Mouse (Mus musculus) ovary, adult 18-20 months (tissue): ENCODE measurements around the gene 4930442H23Rik.
"Not testable (repeated sequence)": the region's sequence is repeated elsewhere in the genome, so short reads cannot be mapped to it uniquely, and the experiment has no call there.

Experiments
- DNase-seq: peaks from one replicate; pipeline ENCODE4 v3.0.0; 2022; ENCODE audit warnings: low spot score, mixed read lengths

The 4930442H23Rik gene

DNA sequence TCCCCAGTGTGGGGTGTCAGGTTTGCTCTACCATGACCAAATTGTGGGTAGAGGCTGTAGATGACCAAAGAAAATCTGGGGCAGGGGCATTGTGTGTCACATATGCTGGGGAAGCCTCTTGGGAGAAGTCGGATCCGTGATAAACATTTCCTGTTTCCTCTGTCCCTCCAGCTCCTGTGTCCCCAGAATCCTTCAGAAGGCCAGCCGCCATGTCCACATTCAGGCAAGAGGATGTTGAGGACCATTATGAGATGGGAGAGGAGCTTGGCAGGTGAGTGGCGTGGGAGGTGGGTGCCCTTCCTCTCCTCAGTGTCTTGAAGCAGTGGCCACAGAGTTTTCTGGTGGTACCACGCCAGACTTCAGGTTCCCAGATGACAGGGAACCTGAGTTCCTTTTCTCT, at the start of gene 4930442H23Rik:
TSS of gene 4930442H23Rik (minus strand) at position 45 of the 400 bp plus-strand sequence.
- DNase-seq, result no peak

DNA sequence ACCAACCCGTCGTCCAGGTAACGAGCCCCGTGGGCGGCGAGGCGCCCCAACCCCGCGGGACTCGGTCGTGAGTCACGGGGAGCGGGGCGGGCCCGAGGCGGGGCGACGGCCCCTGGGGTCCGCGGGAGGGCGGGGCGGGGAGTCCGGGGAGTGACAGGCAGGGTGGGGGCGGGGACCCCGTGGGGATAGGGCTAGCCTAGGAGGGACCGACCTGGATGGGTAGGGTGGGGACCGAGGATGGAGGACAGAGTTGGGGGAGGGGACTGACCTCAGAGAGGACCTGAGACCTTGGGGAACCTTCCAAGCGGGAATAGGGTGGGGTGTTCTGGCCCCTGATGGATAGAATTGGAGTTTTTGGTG, 49.6 kb upstream of the 4930442H23Rik start:
- DNase-seq, result no peak

DNA sequence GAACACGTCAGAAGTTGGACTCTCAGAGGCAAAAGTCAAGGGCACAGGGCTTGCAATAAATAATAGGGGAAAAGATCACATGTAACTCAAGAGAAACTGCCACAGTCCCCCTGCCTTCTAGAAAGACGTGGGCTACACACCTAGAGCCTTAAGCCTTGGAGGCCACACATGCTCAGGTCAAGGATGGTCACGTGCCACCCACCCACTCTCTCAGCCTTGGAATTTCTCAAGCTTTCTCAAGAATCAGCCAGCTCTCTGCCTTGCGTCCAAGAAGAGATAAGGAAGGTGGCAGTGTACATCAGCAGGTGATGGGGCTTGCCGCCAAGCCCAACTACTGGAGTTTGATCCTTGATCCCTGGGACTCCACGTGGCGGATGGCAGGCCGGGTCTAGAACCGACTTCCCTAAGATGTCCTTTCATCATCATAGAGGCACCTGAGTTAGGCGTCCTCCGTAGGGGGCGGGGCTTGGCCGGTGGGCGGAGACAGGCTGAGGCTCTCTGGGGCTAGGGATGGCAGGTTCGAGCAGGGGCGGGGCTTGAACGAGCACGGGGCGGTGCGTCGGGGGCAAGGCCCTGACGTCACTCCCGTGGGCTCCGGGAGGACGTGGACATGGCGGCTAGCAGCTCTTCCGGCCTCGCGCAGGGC, 49.1 kb upstream of the 4930442H23Rik start, which contains the start of gene Zfr2:
TSS of gene Zfr2 (plus strand) at position 576 of the 646 bp plus-strand sequence.
- DNase-seq, result peak; percentile 84

DNA sequence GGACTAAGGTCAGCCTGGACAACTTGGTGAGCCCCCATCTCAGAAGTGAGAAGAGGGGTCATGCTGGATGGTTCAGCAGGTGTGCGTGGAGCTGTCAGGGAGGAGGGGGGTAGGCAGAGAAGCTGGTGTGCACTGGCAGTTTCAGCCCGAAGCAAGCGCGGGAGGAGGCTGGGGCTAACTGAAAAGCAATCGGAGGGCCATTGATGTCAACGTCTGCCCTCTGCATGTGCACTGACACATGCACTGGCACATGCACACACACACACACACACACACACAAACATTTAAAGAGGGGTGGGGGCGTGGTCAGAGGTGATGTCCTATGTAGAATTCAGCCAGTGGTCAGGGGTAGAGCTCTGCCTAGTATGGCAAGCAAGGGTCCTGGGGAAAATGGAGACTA, 47.8 kb upstream of the 4930442H23Rik start:
- DNase-seq, result no peak

DNA sequence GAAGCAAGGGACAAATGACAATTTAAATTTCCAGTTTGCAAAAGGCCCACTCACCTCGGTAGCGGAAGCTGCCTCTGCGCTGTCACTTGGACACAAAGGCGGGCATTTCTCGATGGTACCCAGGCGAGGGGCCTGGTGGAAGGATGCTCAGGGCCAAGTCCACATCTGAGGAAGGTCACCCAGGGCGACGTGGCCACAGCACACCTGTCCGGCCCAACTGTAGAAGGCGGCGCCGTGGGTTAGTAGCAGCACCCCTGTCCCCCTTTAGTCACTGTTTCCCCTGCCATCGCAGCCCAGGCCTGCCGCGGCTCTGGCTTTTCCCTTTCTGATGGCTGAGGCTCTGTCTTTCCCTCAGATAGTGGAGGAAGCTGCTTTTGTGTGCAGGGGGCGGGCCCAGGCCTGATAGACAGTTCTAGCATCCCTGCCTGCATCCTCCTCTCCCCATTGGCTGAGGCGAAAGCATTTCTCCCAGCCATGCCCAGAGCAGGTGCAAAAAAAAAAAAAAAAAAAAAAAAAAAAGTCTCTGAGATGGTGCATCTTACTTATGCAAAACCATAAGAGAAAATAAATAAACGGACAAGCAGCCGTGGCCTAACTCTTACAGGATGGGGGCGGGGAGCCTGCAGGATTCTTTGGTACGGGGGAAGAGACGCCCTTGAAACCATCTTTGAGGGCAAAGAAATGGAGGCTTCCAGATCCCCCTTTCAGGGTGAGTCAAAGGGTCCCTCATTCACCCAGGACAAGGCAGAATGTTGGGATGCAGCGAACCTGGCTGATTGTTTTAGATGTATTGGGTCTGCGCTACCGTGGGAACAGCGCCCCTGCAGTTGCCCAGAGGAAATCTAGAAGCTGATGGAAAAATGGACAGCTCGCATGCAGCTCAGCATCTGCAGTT, 47.0 kb upstream of the 4930442H23Rik start, which contains the start of gene Atcay:
TSS of gene Atcay (minus strand) at position 396 of the 895 bp plus-strand sequence.
- DNase-seq, result no peak

DNA sequence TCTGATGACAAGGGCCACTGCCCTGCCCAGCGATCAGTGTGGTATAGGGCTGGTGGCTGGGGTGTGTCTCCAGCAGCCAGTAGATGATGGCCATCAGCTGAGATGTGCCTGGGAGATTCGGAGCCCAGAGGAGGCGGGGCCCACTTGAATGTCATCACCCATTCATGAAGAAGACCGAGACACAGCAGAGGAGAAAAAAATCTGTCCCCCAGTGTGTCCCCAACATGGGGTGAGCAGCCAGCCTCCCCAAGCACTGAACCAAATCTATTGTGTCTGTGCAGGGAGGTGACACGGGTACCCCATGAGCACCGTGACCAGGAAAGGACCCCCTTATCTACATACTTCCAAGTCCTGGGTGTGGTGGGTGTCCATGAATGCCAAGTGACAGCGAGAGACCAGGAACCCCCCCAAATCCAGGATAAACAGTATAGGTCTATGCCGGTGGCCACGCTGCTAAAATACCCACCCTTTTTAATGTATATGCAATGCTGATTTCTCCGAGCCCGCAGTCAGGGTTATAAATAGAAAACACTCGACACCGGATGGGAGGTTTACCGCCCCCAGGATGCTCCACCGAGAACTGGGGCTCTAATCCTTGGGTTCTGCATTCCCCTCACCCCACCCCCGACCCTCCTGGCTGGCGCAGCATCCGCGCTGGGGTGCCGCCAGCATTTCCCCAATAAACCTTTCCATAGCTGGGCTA, 46.2 kb upstream of the 4930442H23Rik start:
- no peak for DNase-seq

DNA sequence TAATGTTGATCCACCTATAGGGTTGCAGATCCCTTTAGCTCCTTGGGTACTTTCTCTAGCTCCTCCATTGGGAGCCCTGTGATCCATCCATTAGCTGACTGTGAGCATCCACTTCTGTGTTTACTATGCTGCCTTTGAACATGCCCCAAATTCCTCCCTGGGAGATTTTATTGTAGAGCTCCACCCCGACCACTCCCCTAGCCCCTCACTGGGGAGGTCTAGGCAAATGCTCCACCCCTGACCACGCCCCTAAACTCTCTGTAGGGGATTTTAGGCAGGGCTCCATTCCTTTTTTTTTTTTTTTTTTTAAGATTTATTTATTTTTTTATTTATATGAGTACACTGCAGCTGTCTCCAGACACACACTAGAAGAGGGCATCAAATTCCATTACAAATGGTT, 40.1 kb upstream of the 4930442H23Rik start:
- DNase-seq, result not testable (repeated sequence)

DNA sequence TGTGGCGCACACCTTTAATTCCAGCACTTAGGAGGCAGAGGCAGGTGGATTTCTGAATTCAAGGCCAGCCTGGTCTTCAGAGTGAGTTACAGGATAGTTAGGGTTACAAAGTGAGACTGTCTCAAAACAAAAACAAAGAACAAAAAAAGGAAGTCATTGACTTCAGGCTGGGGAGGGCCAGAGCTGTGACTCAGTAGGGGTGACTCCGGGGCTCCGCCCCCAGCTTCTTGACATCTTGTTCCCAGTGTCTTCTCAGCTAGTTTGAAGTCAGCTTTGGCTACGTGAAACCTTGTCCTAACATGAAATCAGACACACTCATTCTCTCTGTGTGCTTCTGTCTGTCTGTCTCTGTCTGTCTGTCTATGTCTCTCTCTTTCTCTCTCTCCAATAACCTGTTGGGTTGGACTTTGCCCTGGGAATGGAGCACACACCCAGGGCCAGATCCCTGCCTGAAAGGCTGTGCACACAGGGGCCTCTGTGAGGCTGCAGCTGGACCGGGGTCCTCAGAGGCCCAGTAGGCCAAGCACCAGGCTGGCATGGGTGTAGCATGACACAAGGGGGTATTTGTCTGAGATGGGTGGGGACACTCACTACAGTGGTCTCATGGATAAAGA, 37.9 kb upstream of the 4930442H23Rik start:
- no peak for DNase-seq

DNA sequence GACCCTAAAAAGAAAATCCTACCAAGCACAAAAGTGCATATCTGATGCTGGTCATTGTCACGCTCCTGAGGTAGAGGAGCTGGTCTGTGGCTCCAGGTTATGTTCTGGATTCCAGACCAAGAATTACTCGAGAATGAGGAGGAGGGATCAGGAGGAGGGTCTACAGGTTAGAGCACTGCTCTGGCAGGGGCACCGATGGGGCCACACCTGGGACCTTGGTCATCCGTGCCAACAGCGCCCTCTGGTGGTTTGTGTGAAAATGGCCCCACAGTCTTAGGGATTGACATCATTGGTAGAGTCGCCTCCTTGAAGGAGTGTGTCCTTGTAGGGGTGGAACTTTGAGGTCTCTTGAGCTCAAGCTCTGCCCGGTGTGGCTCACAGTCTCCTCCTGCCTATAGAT, 34.3 kb upstream of the 4930442H23Rik start:
- DNase-seq, result no peak

DNA sequence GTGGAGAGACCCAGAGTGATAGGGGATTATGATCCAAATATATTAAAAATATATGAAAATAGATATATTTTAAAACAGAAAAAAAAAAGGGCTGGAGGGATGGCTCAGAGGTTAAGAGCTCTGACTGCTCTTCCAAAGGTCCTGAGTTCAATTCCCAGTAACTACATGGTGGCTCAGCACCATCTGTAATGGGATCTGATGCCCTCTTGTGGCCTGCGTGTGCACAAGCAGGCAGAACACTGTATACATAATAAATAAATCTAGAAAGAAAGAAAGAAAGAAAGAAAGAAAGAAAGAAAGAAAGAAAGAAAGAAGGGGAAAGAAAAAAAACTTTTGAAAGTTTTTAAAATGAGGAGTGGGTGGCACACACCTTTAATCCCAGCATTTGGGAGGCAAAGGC, 33.6 kb upstream of the 4930442H23Rik start:
- DNase-seq, result not testable (repeated sequence)

DNA sequence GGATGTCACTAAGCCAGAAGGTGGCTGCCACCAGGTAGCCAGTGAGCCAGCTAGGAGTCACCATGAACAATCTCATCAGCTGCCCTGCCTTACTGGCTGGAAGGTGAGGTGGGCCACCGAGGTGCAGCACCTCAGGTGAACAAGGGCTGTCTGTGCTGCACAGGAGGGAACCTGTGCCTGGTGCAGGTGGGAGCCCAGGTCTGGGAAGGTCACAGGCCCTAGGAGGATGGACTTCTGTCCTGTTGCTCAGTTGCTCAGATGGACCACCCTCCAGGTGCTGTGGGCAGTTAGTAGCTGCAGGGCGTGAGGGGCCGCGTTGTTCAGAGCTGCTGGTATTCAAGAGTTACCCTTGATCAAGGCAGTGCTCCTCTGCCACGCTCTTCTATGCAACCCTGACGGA, 33.2 kb upstream of the 4930442H23Rik start:
- DNase-seq, result no peak

DNA sequence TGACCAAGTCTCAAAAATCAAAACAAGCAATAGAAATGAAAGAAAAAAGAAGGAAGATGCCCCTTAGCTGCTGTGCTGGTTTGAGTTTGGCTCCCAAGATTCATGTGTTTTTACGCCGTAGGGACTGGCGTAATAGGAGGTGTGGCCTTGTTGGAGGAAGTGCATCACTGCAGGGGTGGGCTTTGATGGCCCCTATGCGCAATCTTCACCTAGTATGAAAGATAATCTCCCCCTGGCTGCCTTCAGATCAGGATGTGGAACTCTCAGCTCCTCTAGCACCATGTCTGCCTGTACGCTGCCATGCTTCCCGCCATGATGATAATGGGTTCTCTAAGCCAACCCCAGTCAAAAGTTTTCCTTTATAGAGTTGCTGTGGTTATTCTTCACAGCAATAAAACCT, 32.6 kb upstream of the 4930442H23Rik start:
- no peak for DNase-seq

DNA sequence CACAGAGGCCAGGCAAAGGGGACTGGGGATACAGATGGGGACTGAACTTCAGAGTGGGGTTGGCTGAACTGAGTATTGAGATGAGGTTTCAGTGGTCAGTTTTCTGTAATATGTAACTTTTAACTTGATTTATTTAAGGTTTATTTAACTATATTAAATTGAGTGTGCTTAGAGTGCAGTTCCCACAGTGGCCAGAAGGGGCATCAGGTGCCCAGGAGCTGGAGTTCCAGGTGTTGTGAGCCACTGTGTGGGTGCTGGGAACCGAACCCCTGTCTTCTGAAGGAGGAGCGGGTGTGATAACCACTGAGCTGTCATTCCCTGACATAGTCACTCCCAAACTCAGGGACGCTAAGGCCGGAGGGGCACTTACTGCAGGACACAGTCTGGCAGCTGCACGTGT, 26.5 kb upstream of the 4930442H23Rik start:
- DNase-seq, result no peak

DNA sequence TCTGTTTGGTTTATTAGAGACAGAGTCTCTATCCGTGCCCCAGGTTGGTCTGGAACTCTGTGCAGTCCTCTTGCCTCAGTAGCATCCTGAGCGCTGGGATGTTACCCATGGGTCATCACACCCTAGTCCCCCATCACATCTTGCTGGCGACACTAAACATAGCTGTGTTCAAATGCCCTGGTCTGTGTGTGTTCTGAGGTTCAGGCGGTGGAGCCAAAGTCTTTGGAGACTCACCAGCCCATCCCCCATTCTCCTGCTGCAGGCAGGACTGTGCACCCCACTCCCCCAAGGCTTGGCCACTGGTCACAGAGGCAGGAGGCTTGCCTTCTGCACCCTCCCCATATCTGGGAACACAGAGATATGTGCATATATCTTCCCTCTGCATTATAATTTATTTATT, 20.5 kb upstream of the 4930442H23Rik start:
- no peak for DNase-seq

DNA sequence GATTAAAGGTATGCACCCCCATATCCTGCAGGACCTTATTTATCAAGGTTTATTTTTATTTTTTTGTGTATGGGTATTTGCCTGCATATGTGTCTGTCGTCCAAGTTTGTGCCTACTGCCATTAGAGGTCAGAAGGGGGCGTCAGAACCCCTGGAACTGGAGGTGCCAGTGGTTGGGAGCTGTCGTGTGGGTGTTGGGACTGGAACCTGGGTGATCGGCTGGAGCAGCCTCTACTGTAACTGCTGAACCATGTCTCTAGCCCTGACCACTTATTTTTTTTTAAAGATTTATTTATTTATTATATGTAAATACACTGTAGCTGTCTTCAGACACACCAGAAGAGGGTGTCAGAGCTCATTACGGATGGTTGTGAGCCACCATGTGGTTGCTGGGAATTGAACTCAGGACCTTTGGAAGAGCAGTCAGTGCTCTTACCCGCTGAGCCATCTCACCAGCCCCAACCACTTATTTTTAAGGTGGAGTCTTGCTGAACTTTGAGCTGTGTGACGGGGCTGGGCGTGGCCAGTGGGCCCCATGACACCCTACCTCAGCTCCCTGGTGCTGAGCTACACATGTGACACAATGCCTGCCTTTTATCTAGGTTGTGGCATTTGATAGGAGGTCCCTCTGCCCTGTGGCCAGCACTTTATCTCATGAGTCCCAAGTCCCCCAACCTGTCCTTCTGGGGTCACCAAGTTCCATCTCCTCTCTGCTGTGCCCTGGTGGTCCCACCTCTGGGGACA, 19.5 kb upstream of the 4930442H23Rik start:
- DNase-seq, result no peak

DNA sequence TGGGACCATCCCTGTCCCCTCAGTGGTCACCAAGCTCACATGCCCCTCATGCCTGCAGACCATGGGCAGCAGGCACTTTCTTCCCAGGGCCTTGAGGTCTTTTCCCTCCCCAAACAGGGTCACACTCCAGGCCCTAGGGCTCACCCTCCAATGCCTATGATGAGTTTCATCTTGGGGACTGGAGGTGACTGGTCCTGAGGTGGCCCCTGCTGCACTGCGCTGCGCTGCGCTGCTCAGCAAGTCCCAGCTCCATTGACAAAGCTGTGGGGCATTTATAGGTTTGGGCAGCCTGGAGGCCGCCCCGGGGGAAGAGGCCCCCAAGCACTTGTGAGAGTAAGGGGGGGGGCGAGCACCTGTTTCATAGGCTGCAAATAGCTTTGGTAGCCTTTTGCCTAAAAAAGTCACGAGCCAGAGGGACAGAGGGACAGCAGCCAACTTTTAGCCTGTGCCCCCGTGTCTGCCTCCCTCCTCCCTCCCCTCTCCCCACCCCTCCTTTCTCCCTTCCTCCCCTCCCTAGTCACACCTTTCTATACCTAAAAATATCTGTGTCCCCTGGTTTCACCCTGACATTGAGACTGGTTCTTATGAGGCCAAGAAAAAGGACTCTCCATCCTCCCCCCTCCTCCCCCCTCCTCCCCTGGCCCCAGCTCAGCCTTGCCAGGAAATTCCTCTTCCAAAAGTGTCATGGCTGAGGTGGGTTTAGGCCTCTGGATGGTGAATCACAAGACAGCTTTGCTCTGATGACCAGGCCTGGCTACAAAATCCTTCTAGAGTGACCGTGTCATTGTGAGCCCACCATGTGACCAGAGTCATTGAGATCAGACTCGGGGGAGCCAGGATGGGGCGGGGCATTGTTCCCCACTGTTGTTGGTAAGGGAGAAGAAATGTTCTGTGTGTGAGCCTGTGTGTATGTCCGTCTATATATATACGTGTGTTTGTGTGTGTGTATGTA, 18.4 kb upstream of the 4930442H23Rik start, which contains the start of gene Nmrk2:
TSS of gene Nmrk2 (minus strand) at position 245 of the 952 bp plus-strand sequence.
- no peak for DNase-seq

DNA sequence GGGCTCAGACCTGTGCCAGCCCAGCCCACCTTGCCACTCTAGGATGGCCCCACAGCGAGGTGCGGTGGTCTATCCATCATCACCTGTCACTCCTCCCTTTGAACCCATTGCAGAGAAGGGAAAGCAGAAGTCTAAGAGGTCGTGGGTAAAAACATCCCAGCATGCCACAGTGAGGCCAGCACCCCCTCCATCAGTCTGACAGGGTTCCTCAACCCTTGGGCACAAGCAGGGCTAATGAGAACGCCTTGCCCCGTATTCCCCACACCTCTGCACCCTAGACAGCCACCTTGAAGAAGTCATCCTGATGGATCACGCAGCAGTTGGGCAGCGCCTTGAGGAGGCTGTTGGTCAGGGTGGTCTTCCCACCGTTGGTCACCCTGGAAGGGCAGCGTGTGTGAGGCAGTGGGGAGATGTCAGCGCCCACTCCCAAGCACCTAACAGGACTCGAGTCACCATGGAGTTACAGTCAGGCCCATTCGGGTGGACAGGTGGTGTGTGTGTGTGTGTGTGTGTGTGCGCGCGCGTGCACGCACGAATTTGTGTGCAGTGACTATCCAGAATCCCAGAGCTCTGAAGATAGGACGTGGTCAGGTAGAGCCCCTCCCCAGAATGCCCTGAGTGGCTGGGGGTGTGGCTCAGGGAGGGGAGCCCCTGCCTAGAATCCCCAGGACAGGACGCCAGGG, 17.1 kb upstream of the 4930442H23Rik start:
- no peak for DNase-seq

DNA sequence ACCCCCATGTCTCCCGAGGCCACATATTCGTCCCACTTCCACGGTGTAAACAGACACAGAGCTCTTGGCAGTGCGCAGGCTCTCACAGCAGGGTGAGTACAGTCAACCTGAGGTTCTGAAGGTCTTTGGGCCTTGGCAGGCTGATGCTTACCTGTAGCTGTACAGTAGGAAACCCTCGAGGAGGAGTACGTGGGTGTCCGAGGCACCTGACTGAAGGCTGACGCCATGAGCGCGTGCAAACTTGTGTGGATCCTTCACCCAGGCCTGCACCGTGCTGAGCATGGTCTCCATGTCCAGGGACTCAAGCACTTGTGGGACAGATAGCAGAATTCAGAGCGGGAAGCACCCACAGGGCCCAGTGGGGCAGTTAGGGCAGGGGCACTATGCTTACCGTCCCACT, 16.5 kb upstream of the 4930442H23Rik start:
- DNase-seq, result no peak

DNA sequence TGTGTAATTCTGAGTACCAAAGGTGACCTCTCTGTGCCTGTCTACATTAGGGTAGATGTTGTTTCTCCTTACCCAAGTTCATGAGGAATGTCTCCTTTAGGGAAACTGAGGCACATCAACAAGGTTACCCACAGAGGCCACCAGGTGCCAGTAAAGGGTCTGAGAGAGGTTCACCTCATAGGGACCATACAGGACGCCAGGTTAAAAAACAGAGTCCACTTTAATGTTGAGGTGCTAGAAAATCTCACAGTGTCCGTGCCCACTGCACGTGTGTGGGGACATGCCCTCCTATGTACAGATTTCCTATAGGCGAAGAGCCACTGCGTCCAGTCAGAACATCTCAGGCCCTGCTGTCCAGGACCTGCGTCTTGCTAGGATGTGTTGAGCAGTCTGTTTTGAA, 15.3 kb upstream of the 4930442H23Rik start:
- DNase-seq, result no peak

DNA sequence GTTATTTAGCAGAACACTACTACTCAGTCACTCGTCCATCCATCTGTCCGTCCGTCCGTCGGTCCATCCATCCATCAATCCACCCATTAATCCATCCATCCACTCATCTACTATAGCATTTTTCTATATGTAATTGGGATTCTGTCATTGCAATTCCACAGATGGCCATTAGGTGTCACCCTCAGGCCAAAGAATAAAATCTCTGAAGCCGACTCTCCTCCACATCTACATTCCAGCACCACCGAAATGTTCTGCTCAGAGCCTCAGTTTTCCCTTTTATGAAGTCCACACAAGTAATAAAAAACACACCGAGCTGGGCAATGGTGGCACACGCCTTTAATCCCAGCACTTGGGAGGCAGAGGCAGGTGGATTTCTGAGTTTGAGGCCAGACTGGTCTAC, 14.6 kb upstream of the 4930442H23Rik start:
- no peak for DNase-seq
